Mouse (Mus musculus) testis, adult 2 months (tissue): ENCODE measurements around the gene Trmt6.

Experiments used
- CTCF ChIP-seq: fragments of 200-500 bp; IDR thresholded peaks from 2 replicates; pipeline ENCODE4 v1.5.1; 2012; ENCODE audit warnings: low read depth, mild to moderate bottlenecking, inconsistent platforms, low read length, moderate library complexity; ENCODE audit not compliant: control insufficient read depth, insufficient read depth, insufficient replicate concordance
- POLR2A ChIP-seq: fragments of 200-500 bp; IDR thresholded peaks from 2 replicates; pipeline ENCODE4 v1.6.1; 2012; ENCODE audit warnings: low read depth, mild to moderate bottlenecking, inconsistent platforms, low read length, moderate library complexity; ENCODE audit not compliant: control insufficient read depth

- TF ChIP-seq CTCF = no peak
- no peak for TF ChIP-seq POLR2A
Observed at GRCm38 (mm10) chr2:132848361-132848760, 32.5 kb upstream of the Trmt6 start.
